Mouse (Mus musculus): ENCODE measurements around the gene Tent4b.

DNA sequence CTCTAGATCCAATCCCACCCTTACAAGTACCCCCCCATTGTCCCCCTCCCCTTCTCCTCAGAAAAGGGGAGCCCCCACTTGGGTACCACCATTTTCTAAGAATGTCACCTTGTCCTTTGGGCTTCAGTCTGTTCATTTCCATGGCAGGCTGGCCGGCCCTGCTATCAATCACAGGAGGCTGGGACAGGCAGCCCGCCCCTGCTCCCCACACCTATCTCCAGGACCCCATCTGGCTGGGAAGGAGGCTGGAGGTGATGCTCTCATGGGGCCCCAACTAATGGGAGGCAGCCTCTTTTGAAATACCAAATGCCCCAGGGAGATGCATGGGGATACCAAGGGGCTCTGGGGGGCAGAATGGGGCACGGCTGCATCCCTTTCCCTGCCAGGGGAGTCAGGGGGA is 93.9 kb downstream of the Tent4b start:
- no peak for TF ChIP-seq CTCF (IDR thresholded peaks at IDR 0.05; ENCODE audit: extremely low read depth, insufficient read length, insufficient replicate concordance, low read depth, low read length)
- no peak for TF ChIP-seq POLR2A (IDR thresholded peaks at IDR 0.05; ENCODE audit: low read depth, low read length)

All from small intestine, adult 2 months (tissue).